Mouse (Mus musculus) embryonic facial prominence, embryonic 14.5 days (tissue): Measurements from ENCODE around the gene Zfp57. TPM values are rescaled to one million over a fixed set of nuclear protein-coding genes. Genes with fewer than 3 reads are reported as not detected.
"Not testable (repeated sequence)": the region's sequence is repeated elsewhere in the genome, so short reads cannot be mapped to it uniquely, and the experiment has no call there.

Source experiments
- ATAC-seq: fragments of 200-750 bp; cut with Nextera tagmentation; 2 replicates; pipeline ENCODE4 v1.8.0; 2017; ENCODE audit warnings: low read depth, moderate number of reproducible peaks, moderate TSS enrichment
- DNase-seq: peaks from one replicate; pipeline ENCODE4 v3.0.0-alpha.2; 2015; ENCODE audit warnings: low spot score
- H3K27ac ChIP-seq: fragments of 300-500 bp; sonication (generic); replicated peaks from 2 replicates; pipeline ENCODE4 v1.5.1; 2014; ENCODE audit warnings: low read depth, mild to moderate bottlenecking, low read length, moderate library complexity
- H3K27me3 ChIP-seq: fragments of 300-500 bp; sonication (generic); replicated peaks from 2 replicates; pipeline ENCODE4 v1.6.1; 2014; ENCODE audit warnings: low read length; ENCODE audit not compliant: control insufficient read depth, insufficient read depth
- H3K36me3 ChIP-seq: fragments of 300-500 bp; sonication (generic); 2 replicates; pipeline ENCODE4 v1.6.1; 2014; ENCODE audit warnings: low read length, mixed read lengths; ENCODE audit not compliant: control insufficient read depth, insufficient read depth
- H3K4me1 ChIP-seq: fragments of 300-500 bp; sonication (generic); 2 replicates; pipeline ENCODE4 v1.6.1; 2014; ENCODE audit warnings: antibody characterized with exemption, low read length; ENCODE audit not compliant: control insufficient read depth, insufficient read depth
- H3K4me2 ChIP-seq: fragments of 300-500 bp; sonication (generic); 2 replicates; pipeline ENCODE4 v1.6.1; 2014; ENCODE audit warnings: low read depth, mild to moderate bottlenecking, low read length, moderate library complexity, mixed read lengths
- H3K4me3 ChIP-seq: fragments of 300-500 bp; sonication (generic); 2 replicates; pipeline ENCODE4 v1.5.1; 2014; ENCODE audit warnings: low read depth, mild to moderate bottlenecking, low read length
- H3K9ac ChIP-seq: fragments of 300-500 bp; sonication (generic); 2 replicates; pipeline ENCODE4 v1.6.1; 2014; ENCODE audit warnings: low read depth, mild to moderate bottlenecking, low read length, moderate library complexity, mixed read lengths
- H3K9me3 ChIP-seq: fragments of 300-500 bp; sonication (generic); 2 replicates; pipeline ENCODE4 v1.6.1; 2016; ENCODE audit warnings: low read length; ENCODE audit not compliant: control insufficient read depth
- WGBS: fragments of 180-500 bp; shearing (Covaris S2); extraction: QIAGEN DNeasy Blood & Tissue Kit; methylation state at CpG from one replicate; pipeline ENCODE4 v1.1.7; 2014; 5-methylcytosine and 5-hydroxymethylcytosine counted together
- polyA plus RNA-seq: library from polyadenylated mRNA; unstranded; fragments of >200 nt; fragmentation: Nextera tagmentation; extraction: Ambion mirVana; gene quantifications from 2 replicates; pipeline ENCODE4 v1.2.1, GENCODE M21; 2014

The Zfp57 gene
- polyA plus RNA-seq, 1 experiment from 2014 or later: 45.5 TPM

DNA sequence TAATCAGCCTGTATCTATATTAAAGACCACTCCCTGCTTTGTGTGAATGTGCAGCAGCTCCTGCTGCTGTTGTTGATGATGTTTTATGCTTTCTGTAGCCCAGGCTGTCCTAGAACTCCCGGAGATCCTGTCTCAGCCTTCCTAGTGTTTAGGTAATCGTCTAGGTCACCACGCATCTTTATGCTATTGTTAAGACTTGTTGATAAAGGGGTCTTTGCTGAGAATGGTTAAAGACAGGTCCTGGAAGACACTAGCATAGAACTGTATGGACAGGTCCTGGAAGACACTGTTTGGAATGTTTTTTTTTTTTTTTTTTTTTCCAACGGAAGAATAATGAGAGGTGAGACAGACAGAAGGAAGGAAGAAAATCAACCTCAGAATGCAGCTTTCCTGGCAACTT, 2.4 kb downstream of the Zfp57 start:
- no peaks in the 10 kb centered on the region for H3K9me3 ChIP-seq
- 41% methylated on average over 4 of the region's 4 CpGs for WGBS
- H3K4me1 ChIP-seq: no peaks in the 10 kb centered on the region
- no peak for ATAC-seq
- H3K27ac ChIP-seq: 0 out of 2 replicates have a peak overlapping the region, but pooled peaks have one; percentile 93
- H3K4me3 ChIP-seq: peak overlapping the region; percentile 79
- no peaks in the 10 kb centered on the region for H3K27me3 ChIP-seq
- DNase-seq: no peak
- peak overlapping the region; percentile 78 for H3K4me2 ChIP-seq
- H3K36me3 ChIP-seq: peaks cover 34% of the 10 kb centered on the region
- peak overlapping the region; percentile 98 for H3K9ac ChIP-seq

DNA sequence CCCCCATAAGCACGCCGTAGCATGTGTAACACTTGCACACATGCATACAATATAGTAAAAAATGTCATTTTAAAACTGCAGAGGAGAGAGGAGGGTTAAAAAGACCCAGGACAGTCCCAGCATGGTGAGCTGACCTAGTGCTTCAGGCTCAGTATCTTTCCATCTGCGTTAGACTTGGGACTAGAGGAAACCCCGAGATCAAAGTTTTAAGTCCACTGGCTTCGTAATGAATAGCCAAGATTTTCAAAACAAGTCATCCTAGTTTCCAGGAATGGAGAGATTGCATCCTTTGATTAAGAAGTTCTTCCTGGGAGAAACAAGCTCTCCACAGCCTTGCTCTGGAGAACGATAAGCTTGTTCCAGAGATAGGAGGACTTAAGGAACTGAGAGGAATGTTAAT, 7.2 kb downstream of the Zfp57 start:
- 85% methylated on average over 6 of the region's 6 CpGs for WGBS
- Histone ChIP-seq H3K9ac (no peak overlapping the region), H3K27ac (no peak overlapping the region), H3K9me3 (no peaks in the 10 kb centered on the region), H3K4me1 (no peaks in the 10 kb centered on the region), H3K36me3 (peaks cover 61% of the 10 kb centered on the region), H3K27me3 (no peaks in the 10 kb centered on the region), H3K4me3 (no peak overlapping the region), H3K4me2 (no peak overlapping the region)
- DNase-seq (no peak), ATAC-seq (no peak)

DNA sequence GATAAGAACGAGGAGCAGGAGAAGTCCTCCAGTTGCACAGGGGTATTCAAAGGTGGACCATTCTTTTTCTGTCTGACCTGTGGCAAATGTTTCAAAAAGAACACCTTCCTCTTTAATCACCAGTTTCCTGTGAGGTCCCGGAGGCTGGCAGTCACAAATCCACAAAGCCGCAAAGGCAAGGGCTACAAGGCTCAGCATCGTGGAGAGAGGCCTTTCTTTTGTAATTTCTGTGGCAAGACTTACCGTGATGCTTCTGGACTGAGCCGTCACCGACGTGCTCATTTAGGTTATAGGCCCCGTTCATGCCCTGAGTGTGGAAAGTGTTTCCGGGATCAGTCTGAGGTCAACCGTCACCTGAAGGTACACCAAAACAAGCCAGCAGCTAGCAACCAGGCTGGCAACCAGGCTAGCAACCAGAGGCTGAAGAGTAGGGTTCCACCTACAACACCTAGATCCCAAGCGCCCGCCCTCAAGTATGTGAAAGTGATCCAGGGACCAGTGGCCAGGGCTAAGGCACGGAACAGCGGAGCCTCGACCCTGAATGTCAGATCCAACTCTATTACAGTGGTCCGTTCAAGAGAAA, 8.6 kb downstream of the Zfp57 start:
- ATAC-seq: no peak
- no peaks in the 10 kb centered on the region for H3K9me3 ChIP-seq
- no peak overlapping the region for H3K4me2 ChIP-seq
- H3K27me3 ChIP-seq: no peaks in the 10 kb centered on the region
- no peak overlapping the region for H3K27ac ChIP-seq
- no peak for DNase-seq
- H3K36me3 ChIP-seq: peaks cover 55% of the 10 kb centered on the region
- no peaks in the 10 kb centered on the region for H3K4me1 ChIP-seq
- H3K4me3 ChIP-seq: no peak overlapping the region
- 93% methylated on average over 17 of the region's 17 CpGs for WGBS
- no peak overlapping the region for H3K9ac ChIP-seq

DNA sequence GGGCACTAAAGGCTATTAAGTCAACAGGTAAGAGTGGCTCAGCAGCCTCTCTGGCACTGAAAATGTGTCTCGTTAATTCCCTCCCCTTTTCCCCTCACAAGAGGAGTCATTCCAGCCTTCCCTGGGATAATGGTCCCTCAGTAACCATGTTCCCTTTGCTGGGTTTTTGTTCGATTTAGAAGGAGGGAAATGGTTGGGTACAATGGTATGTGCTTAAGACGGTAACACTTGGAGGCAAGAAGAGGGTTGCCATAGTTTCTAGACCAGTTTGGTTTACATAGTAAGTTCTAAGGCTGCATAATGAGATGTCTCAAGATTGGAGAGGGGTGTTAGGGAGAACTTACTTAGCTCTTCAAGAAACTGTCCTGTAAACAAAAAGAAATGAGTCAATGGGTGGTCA, 10.8 kb downstream of the Zfp57 start:
- Histone ChIP-seq H3K36me3 (peaks cover 43% of the 10 kb centered on the region), H3K9ac (no peak overlapping the region), H3K27me3 (no peaks in the 10 kb centered on the region), H3K4me1 (no peaks in the 10 kb centered on the region), H3K9me3 (no peaks in the 10 kb centered on the region), H3K4me2 (no peak overlapping the region), H3K4me3 (no peak overlapping the region), H3K27ac (no peak overlapping the region)
- ATAC-seq: no peak
- WGBS: 85% methylated on average over 3 of the region's 3 CpGs
- DNase-seq: no peak

DNA sequence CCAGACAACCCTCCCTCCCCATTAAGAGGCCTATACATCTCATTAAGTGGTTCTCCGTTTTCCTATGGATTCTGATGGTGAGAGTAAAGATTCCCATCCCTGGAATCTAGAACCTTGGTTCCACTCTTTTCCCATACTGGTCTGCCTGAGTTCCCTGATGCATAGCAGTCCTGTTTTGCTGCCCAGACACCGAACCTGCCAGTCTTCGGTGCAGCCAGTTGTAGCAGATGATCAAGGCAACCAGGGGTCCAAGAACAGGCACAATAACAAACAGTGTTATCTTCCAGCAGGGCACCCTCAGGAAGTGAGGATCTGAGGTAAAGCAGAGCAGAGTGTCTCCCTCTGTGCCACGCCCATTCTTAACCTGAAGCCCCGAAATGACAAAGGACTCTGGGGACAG, 11.2 kb downstream of the Zfp57 start:
- H3K4me1 ChIP-seq: no peaks in the 10 kb centered on the region
- DNase-seq: no peak
- H3K4me3 ChIP-seq: no peak overlapping the region
- peaks cover 39% of the 10 kb centered on the region for H3K36me3 ChIP-seq
- no peaks in the 10 kb centered on the region for H3K27me3 ChIP-seq
- H3K27ac ChIP-seq: no peak overlapping the region
- WGBS: 81% methylated on average over 5 of the region's 5 CpGs
- no peak overlapping the region for H3K9ac ChIP-seq
- no peak for ATAC-seq
- no peaks in the 10 kb centered on the region for H3K9me3 ChIP-seq
- no peak overlapping the region for H3K4me2 ChIP-seq

DNA sequence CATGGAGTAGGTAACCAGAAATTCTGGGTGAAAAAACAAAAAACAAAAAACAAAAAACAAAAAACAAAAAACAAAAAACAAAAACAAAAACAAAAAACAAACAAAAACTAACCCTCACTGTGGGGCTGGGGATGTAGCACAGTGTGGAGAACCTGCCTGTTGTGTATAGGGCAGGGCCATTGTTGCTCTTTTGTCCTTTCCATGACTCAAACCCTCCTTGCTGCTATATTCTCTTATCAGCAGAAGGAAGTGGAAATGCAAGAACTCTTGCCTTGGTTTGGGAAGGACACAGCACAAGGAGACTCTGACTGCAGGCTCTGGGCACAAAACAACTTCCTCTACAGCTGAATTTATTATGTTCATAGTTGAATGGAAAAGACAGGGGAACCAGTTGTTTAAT, 15.4 kb downstream of the Zfp57 start:
- Histone ChIP-seq H3K9me3 (no peaks in the 10 kb centered on the region), H3K4me1 (no peaks in the 10 kb centered on the region), H3K4me3 (no peak overlapping the region), H3K27me3 (no peaks in the 10 kb centered on the region), H3K36me3 (no peaks in the 10 kb centered on the region), H3K4me2 (no peak overlapping the region), H3K27ac (no peak overlapping the region), H3K9ac (no peak overlapping the region)
- ATAC-seq (no peak), DNase-seq (no peak)

DNA sequence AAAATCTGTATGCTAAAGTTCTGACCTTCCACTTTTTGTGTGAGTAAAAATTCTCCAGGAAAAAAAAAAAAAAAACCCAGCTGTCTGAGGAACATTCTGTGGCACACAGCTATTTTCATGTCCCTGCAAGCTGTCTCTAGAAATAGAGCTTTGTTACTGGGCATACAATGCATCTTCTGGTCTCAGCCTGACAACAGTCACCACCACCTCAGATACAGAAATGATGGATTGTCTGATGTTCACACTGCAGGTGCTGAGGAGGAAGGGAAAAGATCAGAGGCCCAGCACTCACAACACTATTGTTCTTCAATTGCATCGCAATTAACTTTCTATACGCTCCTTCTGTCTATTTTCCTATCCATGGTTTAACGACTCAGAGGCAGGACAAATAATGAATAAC, 17.4 kb downstream of the Zfp57 start:
- Histone ChIP-seq H3K27me3 (no peaks in the 10 kb centered on the region), H3K9me3 (no peaks in the 10 kb centered on the region), H3K4me1 (no peaks in the 10 kb centered on the region), H3K36me3 (no peaks in the 10 kb centered on the region), H3K9ac (no peak overlapping the region), H3K4me2 (no peak overlapping the region), H3K4me3 (no peak overlapping the region), H3K27ac (no peak overlapping the region)
- ATAC-seq: no peak
- WGBS: 87% methylated on average over 3 of the region's 3 CpGs
- no peak for DNase-seq

DNA sequence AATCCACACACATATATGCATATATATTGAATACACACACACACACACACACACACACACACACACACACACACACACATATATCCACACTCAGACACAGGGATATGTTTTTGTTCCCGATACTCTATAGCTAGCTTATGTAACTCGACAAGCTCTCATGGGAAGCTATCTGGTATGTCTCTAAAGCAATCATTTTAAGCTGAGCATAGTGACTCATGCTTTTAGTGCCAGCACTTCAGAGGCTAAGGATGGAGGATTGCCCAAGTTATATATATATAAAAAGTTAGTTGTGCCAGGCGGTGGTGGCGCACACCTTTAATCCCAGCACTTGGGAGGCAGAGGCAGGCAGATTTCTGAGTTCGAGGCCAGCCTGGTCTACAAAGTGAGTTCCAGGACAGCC, 18.3 kb downstream of the Zfp57 start:
- H3K36me3 ChIP-seq, H3K4me3 ChIP-seq: not testable (repeated sequence)

More for the DNA sequence above, 18.3 kb downstream of the Zfp57 start:
- not testable (repeated sequence) for DNase-seq, H3K27ac ChIP-seq, H3K27me3 ChIP-seq, ATAC-seq, H3K9me3 ChIP-seq, H3K4me2 ChIP-seq, H3K9ac ChIP-seq, H3K4me1 ChIP-seq
- WGBS: 89% methylated on average over 5 of the region's 5 CpGs
